Mouse (Mus musculus) hindbrain, embryonic 16.5 days (tissue): ENCODE results near the gene Nckap1. TPM values are rescaled to one million over a fixed set of nuclear protein-coding genes. Genes with fewer than 3 reads are reported as not detected.
A peak's percentile ranks its signal among the peaks of the same experiment; 100 is the strongest.

Experiments
- ATAC-seq: fragments of 200-750 bp; cut with Nextera tagmentation; 2 replicates; pipeline ENCODE4 v1.8.0; 2017; ENCODE audit warnings: moderate TSS enrichment, moderate library complexity
- H3K27ac ChIP-seq: fragments of 300-500 bp; sonication (generic); 2 replicates; pipeline ENCODE4 v1.5.1; 2014; ENCODE audit warnings: low read depth, mild to moderate bottlenecking, control low read depth, low read length, moderate library complexity
- H3K27me3 ChIP-seq: fragments of 300-500 bp; sonication (generic); replicated peaks from 2 replicates; pipeline ENCODE4 v1.6.1; 2014; ENCODE audit warnings: low read length; ENCODE audit not compliant: control insufficient read depth, insufficient read depth
- H3K36me3 ChIP-seq: fragments of 300-500 bp; sonication (generic); 2 replicates; pipeline ENCODE4 v1.6.1; 2014; ENCODE audit warnings: mild to moderate bottlenecking, low read length, moderate library complexity, mixed read lengths; ENCODE audit not compliant: control insufficient read depth, insufficient read depth
- H3K4me1 ChIP-seq: fragments of 300-500 bp; sonication (generic); 2 replicates; pipeline ENCODE4 v1.6.1; 2014; ENCODE audit warnings: low read depth, low read length; ENCODE audit not compliant: control insufficient read depth, insufficient read depth
- H3K4me2 ChIP-seq: fragments of 300-500 bp; sonication (generic); 2 replicates; pipeline ENCODE4 v1.6.1; 2014; ENCODE audit warnings: mild to moderate bottlenecking, low read length, control low read depth, moderate library complexity
- H3K4me3 ChIP-seq: fragments of 300-500 bp; sonication (generic); 2 replicates; pipeline ENCODE4 v1.5.1; 2014; ENCODE audit warnings: mild to moderate bottlenecking, low read length, control low read depth, moderate library complexity
- H3K9ac ChIP-seq: fragments of 300-500 bp; sonication (generic); 2 replicates; pipeline ENCODE4 v1.6.1; 2014; ENCODE audit warnings: low read depth, mild to moderate bottlenecking, control low read depth, low read length, moderate library complexity
- H3K9me3 ChIP-seq: fragments of 300-500 bp; sonication (generic); 2 replicates; pipeline ENCODE4 v1.6.1; 2014; ENCODE audit warnings: mild to moderate bottlenecking, low read length, moderate library complexity; ENCODE audit not compliant: control insufficient read depth
- WGBS: fragments of 180-500 bp; shearing (Covaris S2); extraction: QIAGEN DNeasy Blood & Tissue Kit; methylation state at CpG from one replicate; pipeline ENCODE4 v1.1.7; 2014; 5-methylcytosine and 5-hydroxymethylcytosine counted together
- microRNA counts: library from miRNA; unstranded; fragments of <30 nt; microRNA quantifications from one replicate; lab custom pipeline; 2016
- microRNA-seq: library from miRNA; unstranded; fragments of <30 nt; microRNA quantifications from one replicate; pipeline ENCODE4, GENCODE M21; 2017
- polyA plus RNA-seq: library from polyadenylated mRNA; unstranded; fragments of >200 nt; fragmentation: Nextera tagmentation; extraction: Ambion mirVana; gene quantifications from 2 replicates; pipeline ENCODE4 v1.2.1, GENCODE M21; 2015

Gene Nckap1
- polyA plus RNA-seq, 1 experiment from 2014 or later, result 63.0 TPM

DNA sequence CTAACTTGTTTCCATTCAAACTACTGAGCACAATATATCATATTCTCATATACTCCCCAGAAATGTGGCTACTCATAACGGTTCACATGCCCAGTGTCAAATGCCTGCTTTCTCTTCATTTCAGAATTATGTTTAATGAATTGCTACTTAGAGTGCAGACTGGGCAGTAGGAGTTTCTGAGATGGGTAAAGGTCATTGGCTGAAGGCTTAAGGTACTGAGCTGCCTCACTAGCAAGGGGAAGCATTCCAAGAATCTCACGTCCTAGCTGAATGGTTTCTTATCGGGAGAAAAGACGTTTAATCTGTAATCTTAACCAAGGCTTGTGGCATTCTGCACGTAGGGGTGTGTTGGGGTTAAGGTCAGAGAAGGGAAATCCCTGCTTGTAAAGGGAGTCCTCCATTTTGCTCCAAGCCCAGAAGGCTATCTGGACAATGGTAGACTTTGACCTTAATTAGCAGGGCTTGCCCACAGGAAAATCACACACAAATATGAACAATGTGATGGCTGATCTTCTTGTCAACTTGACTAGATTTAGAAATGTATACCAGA, 106.9 kb downstream of the Nckap1 start:
- Histone ChIP-seq H3K27ac (no peak overlapping the region), H3K4me3 (no peak overlapping the region), H3K9ac (no peak overlapping the region), H3K4me2 (no peak overlapping the region), H3K9me3 (no peaks in the 10 kb centered on the region), H3K4me1 (no peaks in the 10 kb centered on the region), H3K36me3 (no peaks in the 10 kb centered on the region), H3K27me3 (no peaks in the 10 kb centered on the region)
- no peak for ATAC-seq
- 83% methylated on average over 5 of the region's 5 CpGs for WGBS

- Histone ChIP-seq H3K9me3 (no peaks in the 10 kb centered on the region), H3K9ac (no peak overlapping the region), H3K36me3 (no peaks in the 10 kb centered on the region), H3K4me1 (no peaks in the 10 kb centered on the region), H3K27ac (no peak overlapping the region), H3K4me3 (no peak overlapping the region), H3K27me3 (no peaks in the 10 kb centered on the region), H3K4me2 (no peak overlapping the region)
- WGBS, result 87% methylated on average over 16 of the region's 16 CpGs
- no peak for ATAC-seq
Observed at GRCm38 (mm10) chr2:80465991-80466821, 115.0 kb downstream of the Nckap1 start.

DNA sequence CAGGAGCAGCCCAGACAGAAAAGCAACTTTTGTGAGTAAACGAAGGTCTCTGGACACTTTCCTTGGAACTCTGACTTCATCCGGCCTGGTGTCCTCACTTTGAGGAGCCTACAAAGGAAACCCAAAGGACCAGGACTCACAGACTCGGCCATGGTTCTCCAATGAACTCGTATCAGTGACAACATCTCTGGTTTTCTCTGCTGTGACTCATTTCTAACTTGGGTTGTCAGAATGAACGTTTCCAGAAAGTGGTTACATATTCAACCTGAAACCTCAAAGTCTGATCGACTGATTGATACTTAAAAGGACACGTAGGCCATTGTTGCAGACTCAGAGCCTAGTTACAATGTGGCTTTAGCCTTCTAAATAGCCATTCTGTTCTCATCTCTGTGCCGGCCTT, 119.4 kb downstream of the Nckap1 start:
- Histone ChIP-seq H3K9me3 (no peaks in the 10 kb centered on the region), H3K36me3 (no peaks in the 10 kb centered on the region), H3K4me2 (no peak overlapping the region), H3K27me3 (no peaks in the 10 kb centered on the region), H3K9ac (no peak overlapping the region), H3K4me1 (no peaks in the 10 kb centered on the region), H3K4me3 (no peak overlapping the region), H3K27ac (no peak overlapping the region)
- no peak for ATAC-seq
- WGBS, result 72% methylated on average over 8 of the region's 8 CpGs

MicroRNAs encoded within 50 kb of the gene (microRNA counts, 519-probe panel; counts per million panel counts)
- microRNA mmu-miR-684 (lab: Ali Mortazavi, UCI), result 2,376 counts per million, percentile 57 among the panel's probes with 10 or more counts

Small RNA genes lying within 50 kb of the gene (microRNA-seq; reads per million reads assigned to microRNA genes)
- not detected for gene Mir684-1

Other genes starting within 250 kb of the Nckap1 start
- 15.2 and 20.0 TPM in 2 replicates for gene Frzb, start 133.8 kb downstream of the Nckap1 start, polyA plus RNA-seq
- gene Dusp19, start 35.7 kb upstream of the Nckap1 start, polyA plus RNA-seq, result 15.4 and 15.7 TPM in 2 replicates
- gene Nup35, start 35.9 kb upstream of the Nckap1 start, polyA plus RNA-seq, result 51.7 and 53.7 TPM in 2 replicates